Mouse (Mus musculus): ENCODE data around the gene Gmpr.

GRCm38 (mm10) chr13:45559258-45559657 lies 52.0 kb downstream of the Gmpr start:
- TF ChIP-seq USF1 (IDR thresholded peaks at IDR 0.05; ENCODE audit: low read depth), result no peak
- no peak for TF ChIP-seq POLR2A (IDR thresholded peaks at IDR 0.05; ENCODE audit: insufficient read length, low read depth)
- no peak for TF ChIP-seq MYOD1 (IDR thresholded peaks at IDR 0.05; ENCODE audit: control insufficient read depth in 1 of 3, insufficient read length in 2 of 3, low read depth in 2 of 3)
- TF ChIP-seq CEBPB (IDR thresholded peaks at IDR 0.05; ENCODE audit: insufficient read depth, poor library complexity, severe bottlenecking), result no peak
- no peak for TF ChIP-seq TCF12 (IDR thresholded peaks at IDR 0.05; ENCODE audit: insufficient read depth, poor library complexity, severe bottlenecking)
- TF ChIP-seq MAX (IDR thresholded peaks at IDR 0.05; ENCODE audit: low read depth), result no peak
- no peak for TF ChIP-seq E2F4 (IDR thresholded peaks at IDR 0.05; ENCODE audit: insufficient read depth)
- no peak for TF ChIP-seq MYOG (IDR thresholded peaks at IDR 0.05; ENCODE audit: control insufficient read depth in 1 of 3, insufficient read depth in 1 of 3, insufficient read length in 2 of 3, low read depth in 2 of 3)

All from myocyte (in vitro differentiated cells).